Comparison of ENCODE assay signal across 10 mouse cellular contexts in genomic region chr9:51136985-51137384, GRCm38 (mm10). TPM values are rescaled to one million over a fixed set of nuclear protein-coding genes. Genes with fewer than 3 reads are reported as not detected.
DNase-seq lines count a peak whose midpoint lies in the region; ATAC-seq and TF ChIP-seq lines count a peak whose summit lies in the region.
"Had no signal": no experiment of that assay in that cellular context is flagged by ENCODE, and none has a peak within 500 bp of the region (broad histone marks: within the 10 kb centered on the region; RNA-seq: fewer than 3 reads in every experiment).

No protein-coding gene starts in this region.

- peak; percentile 36 to 83 for DNase-seq in adrenal gland, adult (ENCODE audit: inconsistent age in 2 of 2, low spot score in 1 of 2)
- no peak for DNase-seq in adrenal gland, adult 8-10 months
- DNase-seq in kidney, postnatal 0 days (ENCODE audit: low spot score), result peak; percentile 44
- DNase-seq in adrenal gland, postnatal 10 days, result peak; percentile 58
- peak; percentile 62 for DNase-seq in kidney, postnatal 10 days
- DNase-seq in retina, postnatal 1 day, result peak; percentile 30

- H3K9ac ChIP-seq in kidney, postnatal 0 days (ENCODE audit: low read depth, low read length), result no peak overlapping the region
- no peak overlapping the region for H3K9ac ChIP-seq in kidney, embryonic 16.5 days (replicated peaks; ENCODE audit: low read length)

- H3K9me3 ChIP-seq in kidney, postnatal 0 days (replicated peaks; ENCODE audit: low read length), result no peaks in the 10 kb centered on the region
- H3K9me3 ChIP-seq in kidney, embryonic 16.5 days (ENCODE audit: low read length), result no peaks in the 10 kb centered on the region

- no peak overlapping the region for H3K27ac ChIP-seq in kidney, postnatal 0 days
- no peak overlapping the region for H3K27ac ChIP-seq in kidney, embryonic 16.5 days (ENCODE audit: low read length)

- ATAC-seq in kidney, postnatal 0 days (replicated peaks; ENCODE audit: low FRiP score, low read depth), result no peak
- ATAC-seq in kidney, embryonic 16.5 days (ENCODE audit: low FRiP score, low TSS enrichment), result no peak
- ATAC-seq in activated CD4-positive, CD25-positive, alpha-beta regulatory T cell, adult 4 months, result no peak

- no peaks in the 10 kb centered on the region for H3K27me3 ChIP-seq in kidney, postnatal 0 days (ENCODE audit: insufficient read depth, low read length)
- H3K27me3 ChIP-seq in kidney, embryonic 16.5 days (ENCODE audit: insufficient read depth, low read length), result no peaks in the 10 kb centered on the region

- H3K4me2 ChIP-seq in kidney, postnatal 0 days (ENCODE audit: low read length), result no peak overlapping the region
- no peak overlapping the region for H3K4me2 ChIP-seq in kidney, embryonic 16.5 days (replicated peaks; ENCODE audit: low read depth, low read length)

- H3K4me1 ChIP-seq in kidney, postnatal 0 days (replicated peaks; ENCODE audit: insufficient read depth, low read length), result no peaks in the 10 kb centered on the region
- no peaks in the 10 kb centered on the region for H3K4me1 ChIP-seq in kidney, embryonic 16.5 days (ENCODE audit: insufficient read depth, low read length)

- H3K4me3 ChIP-seq in kidney, postnatal 0 days (replicated peaks; ENCODE audit: low read depth, low read length), result no peak overlapping the region
- H3K4me3 ChIP-seq in kidney, embryonic 16.5 days (ENCODE audit: low read length), result no peak overlapping the region
- H3K4me3 ChIP-seq: erythroblast, embryonic 14.5 days had no signal

- H3K36me3 ChIP-seq in kidney, postnatal 0 days (ENCODE audit: insufficient read depth, low read length), result no peaks in the 10 kb centered on the region
- no peaks in the 10 kb centered on the region for H3K36me3 ChIP-seq in kidney, embryonic 16.5 days (ENCODE audit: insufficient read depth, low read length)

- TF ChIP-seq CTCF in kidney, postnatal 0 days (IDR thresholded peaks at IDR 0.05; ENCODE audit: low read depth), result peak; percentile 67

- 65% methylated on average over 3 of the region's 3 CpGs for WGBS in kidney, postnatal 0 days
- 64% methylated on average over 3 of the region's 3 CpGs for WGBS in kidney, embryonic 16.5 days

RNA-seq across cellular contexts. Expression of gene Gm32742, which starts 28.3 kb away (rescaled TPM):
- not detected for total RNA-seq in adrenal gland, adult 8-10 months (2022)
- not detected in 2 replicates for polyA plus RNA-seq in kidney, postnatal 0 days (2015; fragmentation: Nextera tagmentation; extraction: Ambion mirVana)
- 0.01 and 0.03 TPM in 2 replicates for polyA plus RNA-seq in kidney, embryonic 16.5 days (2015; fragmentation: Nextera tagmentation; extraction: Ambion mirVana)
- not detected for total RNA-seq in adrenal gland, postnatal 10 days (2021)
- not detected for polyA plus RNA-seq in activated CD4-positive, CD25-positive, alpha-beta regulatory T cell, adult 4 months (2017; shearing (Covaris generic))
- polyA plus RNA-seq: erythroblast, embryonic 14.5 days had no signal

RNA-seq across cellular contexts. Expression of gene 4833427G06Rik, which starts 35.1 kb away (rescaled TPM):
- under 1 TPM in 2 of 4 experiments, not detected in 2; 0.49 to 0.70 TPM for total RNA-seq in adrenal gland, adult 8-10 months (2022)
- 0.14 TPM in 1 of 2 replicates, not detected in the other for polyA plus RNA-seq in kidney, postnatal 0 days (2015; fragmentation: Nextera tagmentation; extraction: Ambion mirVana)
- not detected in 2 replicates for polyA plus RNA-seq in kidney, embryonic 16.5 days (2015; fragmentation: Nextera tagmentation; extraction: Ambion mirVana)
- not detected for total RNA-seq in adrenal gland, postnatal 10 days (2021)
- polyA plus RNA-seq in activated CD4-positive, CD25-positive, alpha-beta regulatory T cell, adult 4 months (2017; shearing (Covaris generic)), result not detected
- polyA plus RNA-seq: erythroblast, embryonic 14.5 days; limb, embryonic 11.5 days had no signal
